Mouse (Mus musculus): ENCODE results near the gene Snd1.

- no peak for TF ChIP-seq ETS1 (conservative IDR thresholded peaks at IDR 0.05; ENCODE audit: low read depth, low read length)
- TF ChIP-seq CTCF (conservative IDR thresholded peaks at IDR 0.05 in 1 of 2, IDR thresholded peaks at IDR 0.05 in 1 of 2; ENCODE audit: low read depth in 2 of 2, low read length in 2 of 2) = no peak
- TF ChIP-seq BHLHE40 (IDR thresholded peaks at IDR 0.05; ENCODE audit: low read depth, low read length) = no peak
- TF ChIP-seq POLR2A (IDR thresholded peaks at IDR 0.05; ENCODE audit: low read depth, low read length) = no peak
- no peak for TF ChIP-seq MAX (IDR thresholded peaks at IDR 0.05; ENCODE audit: low read length)
- no peak for TF ChIP-seq EP300 (IDR thresholded peaks at IDR 0.05; ENCODE audit: low read length)
- TF ChIP-seq ZKSCAN1 (IDR thresholded peaks at IDR 0.05; ENCODE audit: borderline replicate concordance, low read depth, low read length) = no peak
Measured at GRCm38 (mm10) chr6:28795380-28795779, 320.4 kb downstream of the Snd1 start.
